Mouse (Mus musculus) v-Abl transformed pro-B cells (cell line): ENCODE results near the gene Slc25a15.

Source experiments
- in situ Hi-C, 2 experiments: fragments of 400-800 bp; cut with MboI; formaldehyde crosslinking; loops; one replicate each; pipeline ENCODE4 v1.15.1; 2025; ENCODE audit not compliant: unreplicated experiment in 2 of 2

The Slc25a15 gene

DNA sequence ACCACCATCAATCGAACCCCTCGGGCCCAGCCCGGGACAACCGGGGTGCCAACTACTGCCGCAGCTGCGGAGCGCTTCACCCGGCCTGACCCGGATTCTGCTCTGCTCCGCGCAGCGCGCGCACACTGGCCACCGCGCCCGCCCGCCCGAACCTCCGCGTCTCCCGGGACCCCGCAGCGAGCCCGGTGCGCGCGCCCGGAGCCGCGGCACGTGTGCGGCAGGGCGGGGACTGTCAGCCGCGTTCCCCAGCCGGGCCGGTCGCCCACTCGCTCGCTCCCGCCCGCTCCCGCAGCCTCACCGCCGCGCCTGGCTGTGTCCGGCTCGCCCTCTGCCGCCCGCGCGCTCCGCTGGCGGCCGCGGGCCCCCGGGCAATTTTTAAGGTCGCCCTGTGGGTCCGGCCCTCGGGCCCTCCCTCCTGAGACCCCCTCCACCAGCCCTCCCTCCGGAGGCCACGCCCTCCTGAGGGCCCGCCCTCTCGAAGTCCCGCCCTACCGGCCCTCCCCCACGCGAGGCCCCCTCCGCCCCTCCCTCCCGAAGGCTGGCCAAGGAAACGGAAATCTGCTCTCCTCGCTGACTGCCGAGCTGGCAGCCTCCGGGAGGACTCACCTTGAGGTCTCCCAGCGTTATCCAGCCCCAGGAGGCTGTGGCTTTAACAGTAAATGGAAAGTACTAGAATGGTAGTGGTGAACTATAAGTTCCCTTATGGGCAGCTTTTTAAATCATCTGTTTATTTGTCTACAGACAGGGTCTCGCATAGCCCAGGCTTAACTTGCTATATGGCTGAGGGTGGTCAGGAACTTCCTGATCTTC lies at the start of gene Slc25a15:
Slc25a15 (minus strand) TSS at position 456 of the 810 bp plus-strand sequence.
- in situ Hi-C loops: no loop called here

- in situ Hi-C loops: loop anchor here in 1 of 2 experiments (5.0 kb wide), 1 partner anchor 215 kb away; no protein-coding TSS in a partner anchor
These were observed 13.6 kb upstream of the Slc25a15 start for GRCm38 (mm10) chr8:22411971-22412370.

DNA sequence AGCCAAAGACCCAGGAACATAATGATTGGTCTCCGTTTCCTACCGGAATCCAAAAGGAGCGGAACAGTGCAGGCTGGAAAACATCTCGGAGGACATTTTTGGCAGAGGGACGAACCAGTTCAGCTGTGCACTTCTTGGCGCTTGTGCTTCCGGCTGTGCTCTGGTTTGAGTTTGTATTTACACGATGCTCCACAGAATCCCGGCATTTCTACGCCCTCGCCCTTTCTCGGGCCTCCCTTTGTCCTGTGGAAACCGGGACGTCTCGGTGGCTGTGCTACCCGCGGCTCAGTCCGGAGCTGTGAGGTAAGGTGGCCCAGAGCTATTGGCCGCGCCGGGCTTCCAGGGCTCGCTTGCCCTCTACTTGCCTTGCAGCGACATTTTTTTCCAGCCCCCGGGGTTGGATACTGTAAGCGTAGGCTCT lies 12.9 kb upstream of the Slc25a15 start, which contains the start of gene Mrps31:
Mrps31 (plus strand) TSS at position 80 of the 421 bp plus-strand sequence.
- in situ Hi-C loops: loop anchor here in 1 of 2 experiments (5.0 kb wide), 1 partner anchor 214 kb away; no protein-coding TSS in a partner anchor

DNA sequence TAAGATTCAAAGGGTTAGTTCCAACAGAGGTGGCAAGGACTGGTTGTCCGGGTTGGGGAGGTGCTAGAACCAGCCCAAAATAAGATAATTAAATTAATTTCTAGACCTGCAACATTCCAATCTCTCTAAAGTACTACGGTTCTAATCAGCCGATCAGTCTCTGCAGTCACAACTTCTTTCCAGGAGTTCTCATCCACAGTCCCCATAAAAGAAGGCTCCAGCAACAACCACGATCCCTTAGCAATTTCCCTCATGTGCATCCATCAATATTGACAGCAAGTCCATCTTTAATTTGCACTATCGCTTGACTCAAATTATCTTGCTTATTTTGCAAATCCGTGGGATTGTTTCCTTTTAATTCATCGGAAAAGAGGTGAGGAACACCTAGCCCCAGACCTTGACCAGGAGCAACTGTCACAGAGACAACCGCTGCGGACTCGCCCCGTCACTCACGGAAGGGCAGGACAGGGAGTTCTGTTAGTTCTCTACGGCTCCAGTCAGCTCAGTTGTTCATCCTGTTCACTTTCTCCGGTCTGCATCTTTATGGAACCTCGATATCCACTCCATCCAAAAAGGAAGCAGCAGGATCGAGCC lies 12.4 kb upstream of the Slc25a15 start:
- in situ Hi-C loops: loop anchor here in 1 of 2 experiments (5.0 kb wide), 1 partner anchor 213 kb away; no protein-coding TSS in a partner anchor

- in situ Hi-C loops: no loop called here
These were observed 7.3 kb upstream of the Slc25a15 start for GRCm38 (mm10) chr8:22405733-22406132.

DNA sequence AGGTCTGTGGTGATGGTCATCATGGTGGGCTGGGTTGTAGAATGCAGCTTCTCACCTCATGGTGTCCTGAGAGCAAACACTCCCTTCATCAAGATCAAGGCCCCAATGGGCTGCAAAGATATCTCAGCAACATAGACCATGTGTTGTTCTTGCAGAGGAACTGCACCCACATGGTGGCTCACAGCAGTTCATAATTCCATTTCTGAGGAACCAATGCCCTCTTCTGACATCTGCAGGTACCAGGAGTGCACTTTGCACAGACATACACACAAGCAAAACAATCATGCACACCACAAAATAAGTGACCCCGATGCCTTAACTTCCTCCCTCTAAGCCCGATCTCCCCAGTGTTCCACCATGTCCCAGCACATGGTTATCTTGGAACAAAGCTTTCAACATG lies 4.8 kb upstream of the Slc25a15 start:
- in situ Hi-C loops: no loop called here

GRCm38 (mm10) chr8:22400593-22400992 lies 2.2 kb upstream of the Slc25a15 start:
- in situ Hi-C loops: no loop called here

- in situ Hi-C loops: no loop called here
These were observed 986 bp upstream of the Slc25a15 start for GRCm38 (mm10) chr8:22399285-22399880.

DNA sequence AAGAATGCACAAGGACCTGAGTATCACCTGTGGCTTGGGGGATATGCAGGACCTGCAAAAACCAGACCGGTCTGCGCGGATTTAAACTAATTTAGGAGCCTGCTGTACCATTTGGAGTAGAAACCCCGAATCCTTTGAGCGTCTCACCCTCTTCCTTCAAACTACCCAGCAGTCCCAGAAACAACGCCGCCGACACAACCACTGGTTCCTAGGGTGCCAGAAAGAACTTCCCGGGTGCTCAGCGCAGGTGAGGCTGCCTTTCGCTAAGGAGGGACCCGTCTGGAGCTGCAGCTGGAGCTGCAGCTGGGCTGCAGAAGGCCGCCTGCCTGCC lies 621 bp downstream of the Slc25a15 start:
- in situ Hi-C loops: no loop called here

GRCm38 (mm10) chr8:22395256-22395655 lies 3.1 kb downstream of the Slc25a15 start:
- in situ Hi-C loops: no loop called here

- in situ Hi-C loops: no loop called here
These were observed 3.9 kb downstream of the Slc25a15 start for GRCm38 (mm10) chr8:22394471-22394870.

DNA sequence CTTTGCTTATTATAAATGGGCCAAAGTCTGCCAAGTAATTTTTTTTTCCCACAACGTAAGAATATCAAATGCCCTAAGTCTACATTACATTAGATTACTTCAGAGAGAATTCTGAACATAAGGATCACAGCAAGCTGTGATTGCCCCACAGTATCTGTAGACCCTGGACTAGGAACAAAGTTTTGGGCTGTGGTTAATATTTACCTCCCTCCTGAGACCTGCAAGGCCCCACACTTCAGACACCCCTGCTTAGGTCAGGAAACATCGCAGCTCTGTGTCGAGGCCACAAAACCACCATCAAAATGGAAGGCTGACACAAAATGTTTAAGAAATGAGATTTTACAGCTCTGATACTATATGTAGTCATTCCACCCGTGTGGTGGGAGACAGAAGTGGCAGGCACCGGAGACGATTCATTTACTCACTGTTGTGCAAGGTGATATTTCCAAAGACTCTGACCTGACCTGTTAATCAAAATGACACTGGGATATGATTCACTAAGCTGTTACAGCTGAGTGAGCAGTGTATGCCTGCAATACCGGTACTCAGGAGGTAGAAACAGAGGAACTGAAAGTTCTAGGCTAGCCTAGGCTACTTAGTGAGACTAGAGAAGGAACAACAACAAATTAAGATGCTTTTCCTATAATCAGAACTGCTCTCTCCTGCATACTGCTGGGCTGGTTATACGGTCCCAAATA lies 7.5 kb downstream of the Slc25a15 start:
- in situ Hi-C loops: no loop called here

DNA sequence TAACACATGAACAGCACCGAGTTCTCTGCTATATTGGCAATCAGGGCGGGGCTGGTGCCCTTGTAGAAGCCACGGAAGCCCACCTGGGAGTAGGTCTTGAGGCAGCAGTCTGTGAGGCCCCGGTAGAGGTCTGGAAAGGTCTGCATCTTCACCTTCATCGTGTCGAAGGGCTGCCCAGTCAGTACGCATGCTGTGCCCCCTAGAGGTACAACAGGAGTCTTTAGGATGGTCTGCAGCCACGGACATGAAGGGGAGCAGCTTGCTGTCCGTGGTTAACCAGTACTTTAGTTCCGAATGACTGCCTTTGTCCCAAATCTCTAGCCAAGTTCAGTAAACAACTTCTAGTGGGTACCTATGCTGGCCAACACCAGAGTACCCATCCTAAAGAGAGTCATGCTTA lies 8.5 kb downstream of the Slc25a15 start:
- in situ Hi-C loops: no loop called here

- in situ Hi-C loops: no loop called here
These were observed 13.2 kb downstream of the Slc25a15 start for GRCm38 (mm10) chr8:22385158-22385557.

DNA sequence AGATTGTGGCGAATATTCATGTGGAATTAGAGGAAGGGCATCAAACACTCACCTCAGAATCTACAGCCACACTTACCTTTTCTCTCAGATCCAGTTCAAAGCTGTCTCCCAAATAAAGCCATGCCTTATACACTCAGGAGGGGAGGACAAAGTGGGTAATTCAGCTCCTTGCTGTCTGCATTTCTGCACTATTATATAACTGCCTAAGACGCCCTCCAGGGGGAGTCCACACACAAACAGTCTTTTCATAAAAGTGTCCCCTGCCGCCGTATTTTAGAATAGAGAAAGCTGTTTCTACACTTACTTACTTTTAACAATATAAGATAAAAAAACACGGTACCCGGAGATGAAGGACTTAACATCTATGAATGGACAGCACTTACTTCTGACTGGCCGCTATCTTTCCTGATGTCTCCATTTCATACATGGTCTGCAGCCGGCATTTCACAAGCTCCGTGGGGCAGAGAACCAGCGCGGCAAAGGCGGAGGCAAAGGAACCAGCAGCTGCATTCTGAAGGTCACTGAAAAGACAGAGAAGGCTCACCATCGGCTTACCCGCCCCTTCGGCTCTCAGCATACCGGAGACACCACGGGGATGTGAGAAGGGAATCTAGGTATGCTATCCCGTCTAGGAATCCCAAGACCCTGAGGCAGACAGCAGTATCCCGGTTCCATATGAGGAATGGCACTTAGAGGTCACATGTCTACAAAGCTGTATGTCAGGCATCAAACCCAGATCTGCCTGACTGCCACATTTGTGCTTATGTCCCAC lies 15.4 kb downstream of the Slc25a15 start:
- in situ Hi-C loops: no loop called here

GRCm38 (mm10) chr8:22380934-22381333 lies 17.5 kb downstream of the Slc25a15 start:
- in situ Hi-C loops: no loop called here

GRCm38 (mm10) chr8:22376903-22377302 lies 21.5 kb downstream of the Slc25a15 start:
- in situ Hi-C loops: loop anchor here in 1 of 2 experiments (10.0 kb wide), 1 partner anchor 62 kb away; no protein-coding TSS in a partner anchor

DNA sequence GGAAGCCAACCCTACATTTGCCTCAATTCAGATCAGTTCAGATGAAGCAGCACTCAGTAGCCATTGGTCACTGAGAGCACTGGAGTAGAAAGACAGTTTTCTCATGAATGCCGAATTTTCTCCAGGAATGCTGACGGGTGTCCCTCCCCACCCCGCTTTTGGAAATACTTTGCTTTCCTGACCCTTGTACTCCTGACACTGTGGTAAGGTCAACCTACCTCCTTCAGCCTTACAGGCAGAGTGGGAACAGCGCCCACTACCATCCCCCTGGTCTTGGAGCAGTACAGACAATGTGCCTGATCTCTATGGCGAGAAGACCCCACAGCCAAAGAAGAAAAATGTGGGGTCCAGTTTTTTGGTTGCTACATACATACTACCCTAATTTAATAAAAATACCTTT lies 22.1 kb downstream of the Slc25a15 start:
- in situ Hi-C loops: loop anchor here in 1 of 2 experiments (10.0 kb wide), 1 partner anchor 62 kb away; no protein-coding TSS in a partner anchor

GRCm38 (mm10) chr8:22359882-22360281 lies 38.5 kb downstream of the Slc25a15 start:
- in situ Hi-C loops: no loop called here

DNA sequence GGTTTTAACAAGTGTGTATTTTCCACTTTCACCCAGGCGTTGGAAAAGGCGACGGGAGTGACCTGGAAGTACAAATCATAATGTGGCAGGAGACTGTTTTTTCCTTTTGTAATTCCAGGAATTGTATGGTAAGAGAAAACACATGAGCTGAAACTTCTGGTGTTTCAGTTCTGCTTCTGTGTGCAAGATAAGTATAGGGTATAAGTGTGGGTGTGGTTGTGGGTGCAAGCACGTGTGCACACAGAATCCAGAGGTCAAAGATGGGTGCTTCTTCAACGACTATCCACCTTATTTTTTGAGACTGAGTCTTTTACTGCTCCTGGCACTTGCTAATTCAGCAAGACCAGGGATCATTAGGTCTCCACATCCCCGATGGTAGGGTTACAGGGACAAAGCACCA lies 39.0 kb downstream of the Slc25a15 start:
- in situ Hi-C loops: no loop called here
